Mouse (Mus musculus) heart, postnatal 25 days (tissue): ENCODE measurements at regions not wholly inside any gene's neighbourhood (a gene's known extent, or its start where the extent isn't known, plus 50 kb on each side); places are given as distances from the start of the nearest gene placed in this dataset.

ENCODE experiments used
- DNase-seq: peaks from one replicate; pipeline ENCODE4 v3.0.0; 2022; ENCODE audit warnings: low spot score
- intact Hi-C: fragments of 180-260 bp; cut with DNase I; formaldehyde crosslinking; loops from one replicate; pipeline ENCODE4 v1.15.1; 2025

- intact Hi-C loops, result loop anchor here (1.0 kb wide), 1 partner anchor 8 kb away; no protein-coding TSS in a partner anchor
- no peak for DNase-seq
These were observed 59.8 kb upstream of the St3gal5 start for GRCm38 (mm10) chr6:72037639-72038038.

- DNase-seq, result no peak
- intact Hi-C loops, result no loop called here
These were observed 53.3 kb upstream of the St3gal5 start for GRCm38 (mm10) chr6:72043881-72044625.
